Mouse (Mus musculus): Measurements from ENCODE around the gene Liph. TPM values are rescaled to one million over a fixed set of nuclear protein-coding genes. Genes with fewer than 3 reads are reported as not detected.

Gene Liph
- polyA plus RNA-seq, 1 experiment from 2014 or later = 48.8 TPM

DNA sequence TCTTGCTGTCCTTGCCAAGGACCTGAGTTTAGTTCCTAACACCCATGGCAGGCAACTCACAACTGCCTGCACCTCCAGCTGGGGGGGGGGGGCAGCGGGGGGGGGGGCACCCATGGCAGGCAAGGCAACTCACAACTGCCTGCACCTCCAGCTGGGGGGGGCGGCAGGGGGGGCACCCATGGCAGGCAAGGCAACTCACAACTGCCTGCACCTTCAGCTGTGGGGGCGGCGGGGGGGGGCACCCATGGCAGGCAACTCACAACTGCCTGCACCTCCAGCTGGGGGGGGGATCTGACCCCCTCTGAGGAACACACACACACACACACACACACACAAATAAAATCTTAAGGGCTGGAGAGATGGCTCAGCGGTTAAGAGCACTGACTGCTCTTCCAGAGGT lies 25.6 kb downstream of the Liph start:
- no peaks in the 10 kb centered on the region for H3K27me3 ChIP-seq (replicated peaks; ENCODE audit: control insufficient read depth, insufficient read depth, low read length)
- no peak overlapping the region for H3K27ac ChIP-seq (ENCODE audit: low read depth, low read length)
- no peaks in the 10 kb centered on the region for H3K4me1 ChIP-seq (replicated peaks; ENCODE audit: control insufficient read depth, insufficient read depth, low read length)
- no peak for ATAC-seq
- 0 out of 2 replicates have a peak, but pooled peaks cover 3% of the 10 kb centered on the region for H3K36me3 ChIP-seq (ENCODE audit: control insufficient read depth, insufficient read depth)
- H3K4me3 ChIP-seq (ENCODE audit: low read depth, low read length) = no peak overlapping the region
- no peaks in the 10 kb centered on the region for H3K9me3 ChIP-seq (ENCODE audit: control insufficient read depth)
- WGBS = 80% methylated on average over 5 of the region's 5 CpGs
- TF ChIP-seq CTCF (IDR thresholded peaks at IDR 0.05; ENCODE audit: low read depth) = no peak
- no peak overlapping the region for H3K4me2 ChIP-seq (replicated peaks; ENCODE audit: low read depth)
- no peak overlapping the region for H3K9ac ChIP-seq (ENCODE audit: low read depth, low read length)

DNA sequence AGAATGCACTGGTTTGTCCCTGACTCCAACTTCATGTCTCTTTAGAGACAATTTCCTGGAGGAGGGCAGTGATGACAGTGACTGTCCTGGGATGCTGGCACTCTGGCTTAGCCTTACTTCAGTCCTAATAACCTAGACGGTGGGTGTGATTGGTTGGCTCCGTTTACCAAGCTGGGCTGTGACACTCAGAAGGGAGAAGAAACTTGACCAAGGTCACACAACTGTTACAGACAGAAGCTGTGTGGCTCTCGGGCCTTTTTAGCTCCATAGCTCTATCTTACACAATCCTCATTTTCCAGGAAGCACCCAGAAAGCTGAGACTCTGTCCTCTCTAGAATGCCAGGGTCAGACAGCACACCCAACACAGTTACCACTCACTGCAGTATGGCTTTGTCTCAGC lies 29.9 kb downstream of the Liph start:
- H3K27me3 ChIP-seq (replicated peaks; ENCODE audit: control insufficient read depth, insufficient read depth, low read length) = no peaks in the 10 kb centered on the region
- WGBS = 77% methylated on average over 3 of the region's 3 CpGs
- no peak overlapping the region for H3K4me2 ChIP-seq (replicated peaks; ENCODE audit: low read depth)
- H3K27ac ChIP-seq (ENCODE audit: low read depth, low read length) = no peak overlapping the region
- no peaks in the 10 kb centered on the region for H3K9me3 ChIP-seq (ENCODE audit: control insufficient read depth)
- H3K36me3 ChIP-seq (ENCODE audit: control insufficient read depth, insufficient read depth) = peaks cover 3% of the 10 kb centered on the region; the same call in 1 of the 2 replicates
- no peak overlapping the region for H3K9ac ChIP-seq (ENCODE audit: low read depth, low read length)
- H3K4me1 ChIP-seq (replicated peaks; ENCODE audit: control insufficient read depth, insufficient read depth, low read length) = no peaks in the 10 kb centered on the region
- no peak for TF ChIP-seq CTCF (IDR thresholded peaks at IDR 0.05; ENCODE audit: low read depth)
- no peak overlapping the region for H3K4me3 ChIP-seq (ENCODE audit: low read depth, low read length)
- no peak for ATAC-seq

DNA sequence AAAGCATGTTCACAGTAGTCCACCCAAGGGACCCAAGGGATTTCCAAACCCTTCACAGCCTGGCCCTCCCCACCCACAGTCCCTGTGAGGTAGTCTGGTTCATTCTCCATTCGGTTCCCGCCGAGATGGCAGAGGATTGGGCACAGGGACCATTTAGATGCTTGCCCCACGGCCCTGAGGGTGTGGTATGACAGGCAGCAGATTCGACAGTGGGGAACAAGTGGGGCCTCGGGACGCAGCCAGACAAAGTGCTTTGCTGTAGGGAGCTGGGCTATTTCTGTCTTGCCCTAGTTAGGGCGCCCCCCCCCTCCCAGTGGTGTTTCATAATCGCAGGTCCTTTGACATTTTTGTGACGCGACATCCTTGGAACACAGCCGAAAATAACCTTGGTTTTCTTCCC lies 39.9 kb downstream of the Liph start:
- H3K4me3 ChIP-seq (ENCODE audit: low read depth, low read length) = no peak overlapping the region
- no peak overlapping the region for H3K4me2 ChIP-seq (replicated peaks; ENCODE audit: low read depth)
- H3K9ac ChIP-seq (ENCODE audit: low read depth, low read length) = no peak overlapping the region
- H3K9me3 ChIP-seq (ENCODE audit: control insufficient read depth) = no peaks in the 10 kb centered on the region
- 82% methylated on average over 12 of the region's 12 CpGs for WGBS
- no peak overlapping the region for H3K27ac ChIP-seq (ENCODE audit: low read depth, low read length)
- no peaks in the 10 kb centered on the region for H3K4me1 ChIP-seq (replicated peaks; ENCODE audit: control insufficient read depth, insufficient read depth, low read length)
- ATAC-seq = no peak
- TF ChIP-seq CTCF (IDR thresholded peaks at IDR 0.05; ENCODE audit: low read depth) = no peak
- peaks cover 8% of the 10 kb centered on the region for H3K36me3 ChIP-seq (ENCODE audit: control insufficient read depth, insufficient read depth)
- H3K27me3 ChIP-seq (replicated peaks; ENCODE audit: control insufficient read depth, insufficient read depth, low read length) = no peaks in the 10 kb centered on the region

- H3K4me3 ChIP-seq (ENCODE audit: low read depth, low read length) = peak within 1 kb of the TSS; percentile 78
- no peaks in the 10 kb centered on the region for H3K4me1 ChIP-seq (replicated peaks; ENCODE audit: control insufficient read depth, insufficient read depth, low read length)
- WGBS = under 1% methylated on average over 63 of the region's 63 CpGs
- H3K27ac ChIP-seq (ENCODE audit: low read depth, low read length) = peak within 1 kb of the TSS; percentile 97
- no peaks in the 10 kb centered on the region for H3K9me3 ChIP-seq (ENCODE audit: control insufficient read depth)
- 0 out of 2 replicates have a peak, but pooled peaks have one; percentile 20 for TF ChIP-seq CTCF (IDR thresholded peaks at IDR 0.05; ENCODE audit: low read depth)
- H3K4me2 ChIP-seq (replicated peaks; ENCODE audit: low read depth) = peak within 1 kb of the TSS; percentile 92
- peak within 1 kb of the TSS; percentile 80 for H3K9ac ChIP-seq (ENCODE audit: low read depth, low read length)
- no peaks in the 10 kb centered on the region for H3K27me3 ChIP-seq (replicated peaks; ENCODE audit: control insufficient read depth, insufficient read depth, low read length)
- 0 out of 2 replicates have a peak, but pooled peaks cover 3% of the 10 kb centered on the region for H3K36me3 ChIP-seq (ENCODE audit: control insufficient read depth, insufficient read depth)
- peak; percentile 91 for ATAC-seq
Observed at GRCm38 (mm10) chr16:21946761-21947715, 48.4 kb downstream of the Liph start, which contains the start of gene Tmem41a. Gene Tmem41a, minus strand, starts transcription at chr16:21947552.

- Histone ChIP-seq H3K9me3 (ENCODE audit: control insufficient read depth) (no peaks in the 10 kb centered on the region), H3K36me3 (ENCODE audit: control insufficient read depth, insufficient read depth) (peaks cover 47% of the 10 kb centered on the region), H3K27me3 (replicated peaks; ENCODE audit: control insufficient read depth, insufficient read depth, low read length) (no peaks in the 10 kb centered on the region), H3K27ac (ENCODE audit: low read depth, low read length) (no peak overlapping the region), H3K4me2 (replicated peaks; ENCODE audit: low read depth) (no peak overlapping the region), H3K4me1 (replicated peaks; ENCODE audit: control insufficient read depth, insufficient read depth, low read length) (no peaks in the 10 kb centered on the region), H3K9ac (ENCODE audit: low read depth, low read length) (no peak overlapping the region), H3K4me3 (ENCODE audit: low read depth, low read length) (no peak overlapping the region)
- no peak for TF ChIP-seq CTCF (IDR thresholded peaks at IDR 0.05; ENCODE audit: low read depth)
- ATAC-seq = no peak
- WGBS = 80% methylated on average over 13 of the region's 13 CpGs
Observed at GRCm38 (mm10) chr16:21928471-21928870, 67.0 kb downstream of the Liph start.

DNA sequence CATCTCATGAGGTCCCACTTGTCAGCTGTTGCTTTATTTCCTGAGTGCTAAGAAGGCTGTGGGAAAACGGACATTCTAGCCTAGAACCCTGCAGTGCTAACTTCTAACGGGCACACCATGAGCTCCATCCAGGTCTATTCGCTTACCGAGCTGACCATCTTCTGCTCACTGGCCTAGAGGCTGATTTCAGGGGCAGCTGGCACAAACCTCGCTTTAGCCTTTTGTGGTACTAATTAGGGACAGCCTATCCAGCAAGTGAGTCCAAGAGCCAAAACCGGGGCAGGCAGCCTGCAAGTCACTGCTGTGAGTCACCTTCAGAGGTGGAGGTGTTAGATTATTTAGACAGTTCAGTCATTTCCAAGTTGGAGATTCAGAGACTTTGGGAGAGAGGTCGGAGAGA lies 78.8 kb downstream of the Liph start:
- no peak for ATAC-seq
- H3K4me3 ChIP-seq (ENCODE audit: low read depth, low read length) = no peak overlapping the region
- H3K27me3 ChIP-seq (replicated peaks; ENCODE audit: control insufficient read depth, insufficient read depth, low read length) = no peaks in the 10 kb centered on the region
- WGBS = 86% methylated on average over 7 of the region's 7 CpGs
- no peaks in the 10 kb centered on the region for H3K4me1 ChIP-seq (replicated peaks; ENCODE audit: control insufficient read depth, insufficient read depth, low read length)
- H3K9me3 ChIP-seq (ENCODE audit: control insufficient read depth) = no peaks in the 10 kb centered on the region
- no peak for TF ChIP-seq CTCF (IDR thresholded peaks at IDR 0.05; ENCODE audit: low read depth)
- no peak overlapping the region for H3K9ac ChIP-seq (ENCODE audit: low read depth, low read length)
- no peak overlapping the region for H3K27ac ChIP-seq (ENCODE audit: low read depth, low read length)
- H3K4me2 ChIP-seq (replicated peaks; ENCODE audit: low read depth) = no peak overlapping the region
- H3K36me3 ChIP-seq (ENCODE audit: control insufficient read depth, insufficient read depth) = peaks cover 69% of the 10 kb centered on the region

Measured in intestine, postnatal 0 days (tissue).